In genomic region chr8:72587806-72588205, GRCm38 (mm10) we compare ENCODE assay signal across 11 mouse cellular contexts. TPM values are rescaled to one million over a fixed set of nuclear protein-coding genes. Genes with fewer than 3 reads are reported as not detected.
DNase-seq lines count a peak whose midpoint lies in the region; ATAC-seq and TF ChIP-seq lines count a peak whose summit lies in the region.
"Had no signal": no experiment of that assay in that cellular context is flagged by ENCODE, and none has a peak within 500 bp of the region (broad histone marks: within the 10 kb centered on the region; RNA-seq: fewer than 3 reads in every experiment).

No protein-coding gene starts in this region.

- 80% methylated on average over 6 of the region's 6 CpGs for WGBS in embryonic facial prominence, embryonic 13.5 days
- 76% methylated on average over 6 of the region's 6 CpGs for WGBS in embryonic facial prominence, embryonic 10.5 days
- WGBS in midbrain, postnatal 0 days, result 66% methylated on average over 6 of the region's 6 CpGs
- WGBS in midbrain, embryonic 16.5 days, result 67% methylated on average over 6 of the region's 6 CpGs

- H3K27me3 ChIP-seq in embryonic facial prominence, embryonic 13.5 days, result no peaks in the 10 kb centered on the region
- H3K27me3 ChIP-seq in embryonic facial prominence, embryonic 10.5 days (replicated peaks; ENCODE audit: low read depth, poor library complexity, severe bottlenecking), result no peaks in the 10 kb centered on the region
- H3K27me3 ChIP-seq in midbrain, postnatal 0 days (ENCODE audit: insufficient read depth, low read length), result no peaks in the 10 kb centered on the region
- no peaks in the 10 kb centered on the region for H3K27me3 ChIP-seq in midbrain, embryonic 16.5 days (ENCODE audit: control insufficient read depth, insufficient read depth, low read depth, low read length)

- H3K9ac ChIP-seq in embryonic facial prominence, embryonic 13.5 days, result peak overlapping the region; percentile 32; the same call in 1 of the 2 replicates
- no peak overlapping the region for H3K9ac ChIP-seq in midbrain, postnatal 0 days (replicated peaks; ENCODE audit: low read length, poor library complexity, severe bottlenecking)
- no peak overlapping the region for H3K9ac ChIP-seq in midbrain, embryonic 16.5 days (ENCODE audit: low read depth, low read length)
- H3K9ac ChIP-seq: liver, embryonic 14.5 days had no signal

- no peak overlapping the region for H3K4me2 ChIP-seq in embryonic facial prominence, embryonic 13.5 days
- H3K4me2 ChIP-seq in midbrain, postnatal 0 days (ENCODE audit: low read depth, low read length, poor library complexity, severe bottlenecking), result no peak overlapping the region
- no peak overlapping the region for H3K4me2 ChIP-seq in midbrain, embryonic 16.5 days (ENCODE audit: low read length)

- DNase-seq in embryonic facial prominence, embryonic 10.5 days (ENCODE audit: low spot score), result no peak
- peak; percentile 31 for DNase-seq in midbrain, postnatal 0 days (ENCODE audit: low spot score)
- peak; percentile 62 to 80 for DNase-seq in heart, adult 9 months (ENCODE audit: low spot score in 2 of 2)
- peak; percentile 16 for DNase-seq in lung, postnatal 25 days (ENCODE audit: low spot score)
- DNase-seq in urinary bladder, postnatal 36 days (ENCODE audit: low spot score in 2 of 2), result no peak
- DNase-seq: kidney, postnatal 4 days had no signal

- no peaks in the 10 kb centered on the region for H3K9me3 ChIP-seq in embryonic facial prominence, embryonic 13.5 days
- H3K9me3 ChIP-seq in embryonic facial prominence, embryonic 10.5 days, result no peaks in the 10 kb centered on the region
- H3K9me3 ChIP-seq in midbrain, postnatal 0 days (ENCODE audit: low read length), result no peaks in the 10 kb centered on the region
- no peaks in the 10 kb centered on the region for H3K9me3 ChIP-seq in midbrain, embryonic 16.5 days (replicated peaks; ENCODE audit: control insufficient read depth, low read length, poor library complexity, severe bottlenecking)

- no peak for TF ChIP-seq CTCF in midbrain, postnatal 0 days (IDR thresholded peaks at IDR 0.05)

- H3K36me3 ChIP-seq in embryonic facial prominence, embryonic 13.5 days, result no peaks in the 10 kb centered on the region
- H3K36me3 ChIP-seq in embryonic facial prominence, embryonic 10.5 days (replicated peaks), result no peaks in the 10 kb centered on the region
- H3K36me3 ChIP-seq in midbrain, postnatal 0 days (ENCODE audit: insufficient read depth, low read length), result no peaks in the 10 kb centered on the region; the same call in 1 of the 2 replicates
- H3K36me3 ChIP-seq in midbrain, embryonic 16.5 days (ENCODE audit: control insufficient read depth, insufficient read depth, low read length), result no peaks in the 10 kb centered on the region

- H3K27ac ChIP-seq in embryonic facial prominence, embryonic 13.5 days, result no peak overlapping the region
- no peak overlapping the region for H3K27ac ChIP-seq in embryonic facial prominence, embryonic 10.5 days (replicated peaks)
- no peak overlapping the region for H3K27ac ChIP-seq in midbrain, postnatal 0 days (ENCODE audit: low read depth, low read length)
- H3K27ac ChIP-seq in midbrain, embryonic 16.5 days (ENCODE audit: low read length), result no peak overlapping the region
- H3K27ac ChIP-seq: liver, embryonic 14.5 days had no signal

- H3K4me1 ChIP-seq in embryonic facial prominence, embryonic 13.5 days, result no peaks in the 10 kb centered on the region
- H3K4me1 ChIP-seq in embryonic facial prominence, embryonic 10.5 days, result no peaks in the 10 kb centered on the region
- H3K4me1 ChIP-seq in midbrain, postnatal 0 days (ENCODE audit: insufficient read depth, low read length), result no peaks in the 10 kb centered on the region
- no peaks in the 10 kb centered on the region for H3K4me1 ChIP-seq in midbrain, embryonic 16.5 days (ENCODE audit: control insufficient read depth, insufficient read depth, low read length)

- no peak for ATAC-seq in embryonic facial prominence, embryonic 13.5 days (ENCODE audit: insufficient number of reproducible peaks, insufficient read depth, low FRiP score, low TSS enrichment, low read depth)
- no peak for ATAC-seq in midbrain, postnatal 0 days (ENCODE audit: low FRiP score)
- ATAC-seq in midbrain, embryonic 16.5 days, result no peak
- no peak for ATAC-seq in frontal cortex, adult (ENCODE audit: low TSS enrichment)

- no peak overlapping the region for H3K4me3 ChIP-seq in embryonic facial prominence, embryonic 13.5 days
- no peak overlapping the region for H3K4me3 ChIP-seq in embryonic facial prominence, embryonic 10.5 days
- H3K4me3 ChIP-seq in midbrain, postnatal 0 days (ENCODE audit: low read depth, low read length), result no peak overlapping the region
- H3K4me3 ChIP-seq in midbrain, embryonic 16.5 days (ENCODE audit: low read depth, low read length), result no peak overlapping the region
- H3K4me3 ChIP-seq: erythroblast, embryonic 14.5 days had no signal

RNA-seq across cellular contexts. Expression of gene Tmem38a, which starts 16.0 kb away (rescaled TPM):
- polyA plus RNA-seq in embryonic facial prominence, embryonic 13.5 days (2015; fragmentation: Nextera tagmentation; extraction: Ambion mirVana), result 14.5 and 15.3 TPM in 2 replicates
- polyA plus RNA-seq in embryonic facial prominence, embryonic 10.5 days (2016; fragmentation: Nextera tagmentation; extraction: Ambion mirVana), result 9.8 and 11.2 TPM in 2 replicates
- total RNA-seq in midbrain, postnatal 0 days (2014; rRNA removed), result 64.6 and 73.7 TPM in 2 replicates
- 36.7 and 44.7 TPM in 2 replicates for polyA plus RNA-seq in midbrain, postnatal 0 days (2015; fragmentation: Nextera tagmentation; extraction: Ambion mirVana)
- polyA plus RNA-seq in midbrain, embryonic 16.5 days (2015; fragmentation: Nextera tagmentation; extraction: Ambion mirVana), result 24.8 and 32.3 TPM in 2 replicates

RNA-seq across cellular contexts. Expression of gene Smim7, which starts 16.9 kb away (rescaled TPM):
- 116 and 123 TPM in 2 replicates for polyA plus RNA-seq in embryonic facial prominence, embryonic 13.5 days (2015; fragmentation: Nextera tagmentation; extraction: Ambion mirVana)
- 107 TPM in 2 replicates for polyA plus RNA-seq in embryonic facial prominence, embryonic 10.5 days (2016; fragmentation: Nextera tagmentation; extraction: Ambion mirVana)
- 89.0 and 99.9 TPM in 2 replicates for total RNA-seq in midbrain, postnatal 0 days (2014; rRNA removed)
- polyA plus RNA-seq in midbrain, postnatal 0 days (2015; fragmentation: Nextera tagmentation; extraction: Ambion mirVana), result 155 and 156 TPM in 2 replicates
- polyA plus RNA-seq in midbrain, embryonic 16.5 days (2015; fragmentation: Nextera tagmentation; extraction: Ambion mirVana), result 132 and 137 TPM in 2 replicates

RNA-seq across cellular contexts. Expression of gene Med26, which starts 39.7 kb away (rescaled TPM):
- polyA plus RNA-seq in embryonic facial prominence, embryonic 13.5 days (2015; fragmentation: Nextera tagmentation; extraction: Ambion mirVana), result 20.1 and 20.4 TPM in 2 replicates
- 20.1 and 20.2 TPM in 2 replicates for polyA plus RNA-seq in embryonic facial prominence, embryonic 10.5 days (2016; fragmentation: Nextera tagmentation; extraction: Ambion mirVana)
- 16.2 and 17.8 TPM in 2 replicates for total RNA-seq in midbrain, postnatal 0 days (2014; rRNA removed)
- 17.4 and 19.1 TPM in 2 replicates for polyA plus RNA-seq in midbrain, postnatal 0 days (2015; fragmentation: Nextera tagmentation; extraction: Ambion mirVana)
- polyA plus RNA-seq in midbrain, embryonic 16.5 days (2015; fragmentation: Nextera tagmentation; extraction: Ambion mirVana), result 16.7 and 17.8 TPM in 2 replicates

RNA-seq across cellular contexts. Expression of gene Nwd1, which starts 58.7 kb away (rescaled TPM):
- polyA plus RNA-seq in embryonic facial prominence, embryonic 13.5 days (2015; fragmentation: Nextera tagmentation; extraction: Ambion mirVana), result 0.10 and 0.22 TPM in 2 replicates
- polyA plus RNA-seq in embryonic facial prominence, embryonic 10.5 days (2016; fragmentation: Nextera tagmentation; extraction: Ambion mirVana), result not detected in 2 replicates
- 31.6 and 36.3 TPM in 2 replicates for total RNA-seq in midbrain, postnatal 0 days (2014; rRNA removed)
- 2.0 and 2.6 TPM in 2 replicates for polyA plus RNA-seq in midbrain, postnatal 0 days (2015; fragmentation: Nextera tagmentation; extraction: Ambion mirVana)
- polyA plus RNA-seq in midbrain, embryonic 16.5 days (2015; fragmentation: Nextera tagmentation; extraction: Ambion mirVana), result 1.4 and 2.5 TPM in 2 replicates
- polyA plus RNA-seq: erythroblast, embryonic 14.5 days had no signal

Comparison
In these comparisons a context has a peak if more than half of its experiments do, and no peak if none do; other contexts are left out.
1. DNase-seq: peak in midbrain, postnatal 0 days (single experiment), heart, adult 9 months (2 of 2) and lung, postnatal 25 days (single experiment); none in embryonic facial prominence, embryonic 10.5 days (single experiment) and urinary bladder, postnatal 36 days (0 of 2).